Mouse (Mus musculus) thymus, postnatal 25 days (tissue): ENCODE results near the gene Poc1b.

Experiments used
- DNase-seq: peaks from one replicate; pipeline ENCODE4 v3.0.0; 2022

Gene Poc1b

GRCm38 (mm10) chr10:99232518-99233227 lies 125.8 kb downstream of the Poc1b start:
- no peak for DNase-seq

GRCm38 (mm10) chr10:99234336-99234735 lies 127.5 kb downstream of the Poc1b start:
- DNase-seq, result no peak

GRCm38 (mm10) chr10:99235081-99235480 lies 128.2 kb downstream of the Poc1b start:
- no peak for DNase-seq

DNA sequence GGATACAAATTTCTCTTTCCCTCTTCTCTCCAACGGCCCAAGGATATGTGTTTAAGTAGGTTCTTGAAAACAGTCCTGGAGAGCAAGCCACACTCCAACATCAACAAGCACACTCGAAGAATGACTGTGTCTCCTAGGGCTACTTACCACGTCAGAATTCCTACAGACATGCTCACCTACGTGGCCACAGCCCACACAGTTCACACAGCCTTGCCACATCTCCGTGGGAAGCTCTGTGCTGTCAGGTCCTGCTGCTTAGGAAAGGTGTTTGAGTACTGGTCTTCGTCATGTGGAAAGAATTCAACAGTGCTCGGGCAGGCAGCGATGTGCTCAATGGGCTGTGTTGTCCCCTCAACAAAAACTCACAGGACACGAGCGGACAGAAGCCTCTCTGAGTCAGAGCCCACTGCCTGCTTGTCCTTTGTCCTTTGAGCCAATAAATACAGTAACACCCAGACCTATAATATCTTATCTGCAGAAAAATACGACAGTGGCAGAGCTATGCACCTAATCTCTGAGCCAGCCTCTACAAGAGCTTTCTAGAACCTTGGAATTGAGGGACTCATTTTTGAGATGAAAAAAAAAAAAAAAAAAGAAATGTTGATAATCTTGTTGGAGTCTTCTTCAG lies 130.5 kb downstream of the Poc1b start:
- no peak for DNase-seq

GRCm38 (mm10) chr10:99238537-99238936 lies 131.7 kb downstream of the Poc1b start:
- DNase-seq, result no peak

DNA sequence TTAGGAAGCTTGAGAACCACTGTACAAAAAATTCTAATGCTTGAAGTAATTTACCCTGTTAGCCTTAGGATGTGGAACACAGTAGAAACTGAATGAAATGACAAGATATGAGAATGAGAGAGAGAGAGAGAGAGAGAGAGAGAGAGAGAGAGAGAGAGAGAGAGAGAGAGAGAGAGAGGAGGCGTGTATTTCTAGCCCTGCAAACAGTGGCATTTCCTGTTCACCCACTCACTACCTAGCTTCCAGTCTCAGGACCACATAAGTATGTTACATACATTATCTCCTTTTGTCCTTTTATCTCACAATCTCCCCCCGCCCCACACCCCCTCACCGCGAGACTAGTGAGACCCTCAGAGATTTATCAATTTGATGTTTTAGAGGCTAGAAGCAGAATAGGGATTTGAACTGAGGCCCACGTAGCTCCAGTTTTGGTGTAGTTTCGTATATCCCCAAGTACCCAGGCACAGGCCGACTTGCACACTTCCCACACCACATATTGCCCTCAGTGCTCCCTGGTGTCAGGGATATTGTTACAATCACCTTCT lies 134.5 kb downstream of the Poc1b start:
- DNase-seq, result no peak

GRCm38 (mm10) chr10:99241829-99242711 lies 135.2 kb downstream of the Poc1b start:
- DNase-seq, result peak; percentile 82

DNA sequence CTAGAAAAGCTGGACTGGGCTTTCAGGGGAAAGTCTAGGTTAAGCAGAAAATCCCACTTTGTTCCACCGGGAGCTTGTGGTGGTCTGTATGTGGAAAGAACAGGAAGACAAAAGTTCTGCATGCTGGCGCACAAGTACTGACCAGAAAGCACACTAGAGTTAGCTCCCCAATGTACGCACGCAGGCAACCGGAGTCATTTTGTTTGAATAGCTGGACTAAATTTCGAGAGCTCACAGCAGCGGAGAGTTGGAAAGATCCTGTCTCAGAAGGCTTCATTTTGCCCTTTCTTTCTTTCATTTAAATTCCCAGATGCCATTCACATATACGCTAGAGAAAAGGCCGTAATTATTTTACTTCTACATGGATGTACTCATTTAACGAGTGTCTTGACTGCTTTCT lies 135.9 kb downstream of the Poc1b start:
- DNase-seq, result peak; percentile 36

DNA sequence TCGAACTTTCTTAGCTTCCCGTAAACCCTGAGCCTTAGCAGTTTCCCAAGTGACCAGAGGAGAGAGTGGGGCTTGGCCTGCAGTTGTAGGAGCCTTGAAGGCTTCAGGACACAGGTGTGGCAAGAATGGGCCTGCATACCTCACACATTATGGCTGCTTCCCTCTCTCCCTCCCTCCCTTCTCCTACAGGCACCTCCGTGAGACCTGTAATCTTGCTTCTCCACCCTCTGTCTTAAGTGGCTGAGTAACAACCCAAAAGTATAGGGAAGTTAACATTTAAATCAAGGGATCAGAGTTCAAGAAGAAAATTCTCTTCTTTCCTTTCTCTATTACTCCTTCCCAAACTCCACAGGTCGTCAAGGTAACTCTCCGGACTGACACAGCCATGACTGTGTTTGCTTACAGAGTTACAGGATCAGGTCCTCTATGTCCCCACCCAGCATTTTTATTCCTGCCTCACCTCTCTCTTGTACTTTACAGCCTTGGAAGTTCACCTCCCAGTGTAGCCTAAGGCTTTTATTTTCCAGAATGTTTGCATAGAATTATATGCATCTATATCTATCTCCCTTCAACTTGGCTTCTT lies 137.2 kb downstream of the Poc1b start:
- DNase-seq, result no peak

- no peak for DNase-seq
These were observed 137.9 kb downstream of the Poc1b start for GRCm38 (mm10) chr10:99244655-99245260.

GRCm38 (mm10) chr10:99246797-99247508 lies 140.1 kb downstream of the Poc1b start:
- DNase-seq, result no peak
